Mouse (Mus musculus) urinary bladder, postnatal 10 days (tissue): ENCODE data around the gene Phpt1.
A peak's percentile ranks its signal among the peaks of the same experiment; 100 is the strongest.
"Not testable (repeated sequence)": the region's sequence is repeated elsewhere in the genome, so short reads cannot be mapped to it uniquely, and the experiment has no call there.

Experiments used
- DNase-seq: peaks from one replicate; pipeline ENCODE4 v3.0.0; 2022; ENCODE audit warnings: low spot score

Phpt1 gene

DNA sequence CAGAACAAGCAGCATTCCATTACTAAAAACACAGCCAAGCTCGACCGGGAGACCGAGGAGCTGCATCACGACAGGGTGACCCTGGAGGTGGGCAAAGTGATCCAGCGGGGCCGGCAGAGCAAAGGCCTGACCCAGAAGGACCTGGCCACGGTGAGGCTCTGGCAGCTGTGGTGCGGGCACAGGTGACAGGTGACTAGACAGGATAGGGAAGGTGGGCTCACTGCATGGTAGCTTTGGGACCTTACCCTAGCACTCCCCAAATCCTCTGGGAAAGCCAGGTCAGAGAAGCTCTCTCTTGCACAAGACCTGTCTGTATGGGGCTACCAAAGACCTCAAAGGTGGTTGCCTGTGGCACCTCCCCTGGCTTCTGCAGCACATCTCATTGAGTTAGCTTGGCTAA is 14.5 kb downstream of the Phpt1 start:
- DNase-seq = no peak

DNA sequence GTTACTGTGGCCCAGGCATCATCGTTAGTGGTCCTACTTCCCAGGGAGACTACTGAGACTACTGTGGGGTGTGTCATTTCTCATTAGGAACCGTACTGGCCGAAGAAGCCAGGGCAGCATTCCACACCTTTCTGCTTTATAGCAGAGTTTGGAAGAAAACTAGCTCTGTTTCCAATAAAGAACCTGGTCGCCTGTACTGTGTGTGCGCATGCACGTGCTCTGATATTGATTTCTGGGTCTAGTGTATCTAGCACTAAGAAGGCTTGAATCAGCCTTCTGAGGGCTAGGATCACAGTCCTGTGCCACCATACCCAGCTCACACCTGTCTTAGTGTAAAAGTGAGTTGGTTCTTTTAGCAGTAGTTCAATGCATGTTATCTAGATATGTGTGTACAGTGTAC is 16.2 kb downstream of the Phpt1 start:
- DNase-seq = no peak

DNA sequence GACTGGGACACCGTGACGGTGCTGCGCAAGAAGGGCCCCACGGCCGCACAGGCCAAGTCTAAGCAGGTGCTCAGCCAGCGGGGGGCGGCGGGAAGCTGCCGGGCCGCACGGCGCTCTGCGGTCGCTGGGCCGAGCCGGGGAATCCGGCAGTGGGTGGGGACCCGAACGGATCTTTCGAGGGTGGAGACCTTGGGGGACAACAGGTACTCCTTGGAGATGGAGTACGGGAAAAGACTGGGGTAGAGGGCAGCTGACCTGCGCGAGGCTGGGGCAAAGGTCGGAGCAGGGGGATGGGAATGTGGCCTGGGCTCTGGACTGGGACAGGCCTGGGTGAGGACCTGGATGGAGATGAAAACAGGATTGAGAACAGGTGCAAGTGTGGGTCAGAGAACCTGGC is 17.1 kb downstream of the Phpt1 start:
- DNase-seq = no peak

DNA sequence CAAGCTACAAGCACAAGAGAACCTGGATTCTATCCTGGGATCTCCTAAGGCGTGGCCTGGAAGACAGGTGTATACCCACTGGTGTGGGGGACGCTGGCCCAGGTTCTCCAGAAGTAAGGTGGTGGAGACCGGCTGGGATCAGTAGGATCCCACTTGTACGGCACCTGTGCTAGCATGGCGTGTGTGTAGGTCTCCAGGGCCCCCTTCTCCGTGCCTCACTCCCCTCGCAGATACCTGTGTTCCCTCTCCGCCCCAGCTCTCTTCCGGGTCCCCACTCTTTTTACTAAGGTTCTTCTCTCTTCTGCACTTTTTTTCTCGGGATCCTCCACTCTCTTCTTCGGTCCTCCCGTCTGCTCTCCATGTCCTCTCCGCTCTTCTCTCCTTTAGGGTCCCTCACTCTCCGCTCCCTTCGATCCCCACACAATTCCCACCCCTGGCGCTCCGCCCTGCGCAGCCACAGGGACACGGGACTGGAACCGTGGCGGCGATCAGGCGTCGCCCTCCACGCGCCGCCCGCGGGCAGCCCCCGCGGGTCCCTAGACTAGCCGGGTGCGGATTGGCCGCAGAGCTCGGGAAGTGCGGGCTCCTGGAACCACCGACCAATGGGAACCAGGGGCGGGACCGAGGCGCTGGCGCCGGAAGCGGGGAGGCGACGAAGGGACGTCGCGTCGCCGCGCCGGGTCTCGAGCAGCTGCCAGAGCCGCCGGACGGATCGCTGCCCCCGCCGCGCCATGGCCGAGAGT is 17.6 kb downstream of the Phpt1 start, which contains the start of gene Edf1:
Gene Edf1 (plus strand): TSS at position 627 of the 743 bp plus-strand sequence.
- peak; percentile 74 for DNase-seq

- no peak for DNase-seq
These were observed 18.7 kb downstream of the Phpt1 start for GRCm38 (mm10) chr2:25556296-25556695.

- DNase-seq = not testable (repeated sequence)
These were observed 19.5 kb downstream of the Phpt1 start for GRCm38 (mm10) chr2:25555479-25555878.

- not testable (repeated sequence) for DNase-seq
These were observed 21.7 kb downstream of the Phpt1 start for GRCm38 (mm10) chr2:25553171-25553786.

DNA sequence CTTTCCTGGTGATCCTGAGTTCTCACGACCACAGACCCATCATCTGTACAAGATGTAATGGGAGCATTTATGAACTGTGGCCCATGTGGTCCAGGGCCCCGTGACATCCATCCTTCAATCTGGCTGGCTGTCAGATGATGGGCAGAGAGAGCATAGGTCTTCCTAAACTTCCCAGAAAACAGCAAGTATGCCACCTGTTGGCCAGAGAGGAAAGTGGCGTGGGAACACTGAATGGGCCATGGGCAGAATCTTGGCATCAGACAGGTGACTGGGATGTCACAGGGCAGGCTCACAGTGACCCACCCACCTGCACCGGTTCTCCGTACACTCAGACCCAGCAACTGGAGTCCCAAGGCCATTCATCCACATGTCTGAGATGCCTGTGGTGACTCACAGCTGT is 23.8 kb downstream of the Phpt1 start:
- no peak for DNase-seq

DNA sequence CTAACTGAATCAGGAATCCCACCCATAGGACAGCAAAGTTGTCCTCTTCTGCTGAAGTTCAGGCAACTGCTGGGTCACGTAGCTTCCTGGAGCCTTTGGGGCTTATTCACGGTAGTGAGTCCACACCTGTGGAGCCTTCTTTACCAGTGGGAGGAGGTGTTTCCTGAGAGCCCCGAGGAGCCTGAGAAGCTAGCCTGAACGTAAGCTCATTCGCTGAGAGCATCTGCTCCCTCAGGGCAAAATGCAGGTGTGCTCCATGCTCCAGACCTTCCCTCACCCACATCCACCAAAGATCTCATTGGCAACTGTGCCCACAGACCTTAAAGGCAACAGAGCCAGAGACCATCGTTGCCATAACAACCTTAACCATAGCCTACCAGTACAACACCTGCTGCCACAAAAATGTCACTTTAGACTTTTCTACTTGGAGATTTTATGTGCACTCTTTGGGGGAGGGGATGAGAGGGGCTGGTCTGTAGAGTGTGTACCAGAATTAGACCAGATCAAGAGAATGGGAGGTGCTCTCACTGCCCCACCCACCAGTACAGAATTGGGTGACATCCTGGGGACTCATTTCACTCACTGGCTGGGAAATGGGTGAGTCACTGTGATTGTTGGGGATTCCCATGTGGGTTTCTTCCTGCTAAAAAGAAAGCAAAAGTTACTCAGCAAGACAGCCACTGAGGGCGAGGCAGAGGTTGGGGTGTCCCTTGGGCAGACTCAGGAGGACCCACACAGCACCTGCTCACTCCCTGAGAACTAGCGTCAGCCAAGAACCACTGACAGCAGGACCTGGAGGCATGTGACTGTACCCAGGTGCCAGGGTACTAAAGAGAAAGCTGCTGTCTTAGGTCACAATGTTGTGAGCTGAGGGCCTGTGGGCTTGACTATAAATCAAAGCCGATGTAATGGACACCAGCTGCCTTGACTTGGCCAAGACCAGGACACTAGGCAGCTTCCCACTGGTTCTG is 25.7 kb downstream of the Phpt1 start:
- no peak for DNase-seq

- peak; percentile 97 for DNase-seq
These were observed 28.1 kb downstream of the Phpt1 start, which contains the start of gene Traf2 for GRCm38 (mm10) chr2:25546811-25547491. Traf2 (minus strand) TSS chr2:25546940.

- peak; percentile 28 for DNase-seq
These were observed 28.8 kb downstream of the Phpt1 start for GRCm38 (mm10) chr2:25545996-25546810.

GRCm38 (mm10) chr2:25541644-25542367 is 33.2 kb downstream of the Phpt1 start:
- DNase-seq = no peak

DNA sequence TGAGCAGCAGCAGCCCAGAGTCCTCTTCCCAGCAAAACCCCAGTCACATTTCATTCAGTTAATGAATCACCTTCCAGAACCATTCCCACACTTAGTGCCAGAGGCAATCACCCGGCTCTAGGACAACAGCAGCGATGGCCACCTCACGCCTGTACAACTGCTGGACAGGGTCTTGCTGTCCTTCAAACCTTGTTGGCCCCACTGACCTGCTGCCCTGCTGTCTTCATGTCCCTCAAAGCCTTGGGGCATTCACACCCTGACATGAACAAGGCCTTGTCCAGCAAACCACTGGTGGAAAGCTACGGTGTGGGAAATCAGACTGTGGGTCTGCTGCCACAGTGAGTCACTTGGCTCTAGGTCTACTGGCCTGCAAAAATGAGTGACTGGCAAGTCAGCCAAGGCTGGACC is 34.5 kb downstream of the Phpt1 start:
- no peak for DNase-seq

DNA sequence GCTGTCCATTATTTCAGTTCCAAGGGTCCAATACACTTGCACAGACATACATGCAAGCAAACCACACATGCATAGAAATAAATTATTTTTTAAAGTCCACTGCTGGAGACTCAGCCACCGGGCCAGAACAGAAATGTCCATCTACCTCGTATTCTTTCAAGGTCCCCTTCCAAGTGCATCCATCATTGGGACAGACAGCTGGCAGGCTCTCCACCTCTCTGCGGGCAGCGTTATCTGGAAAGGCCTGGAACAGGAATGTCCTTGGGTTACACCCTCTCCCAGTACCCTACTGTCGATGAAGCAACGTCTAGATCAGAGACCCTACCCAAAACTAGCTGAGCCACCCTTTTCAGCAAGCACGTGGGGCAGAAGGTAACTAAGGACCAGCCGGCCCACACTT is 38.5 kb downstream of the Phpt1 start:
- no peak for DNase-seq

GRCm38 (mm10) chr2:25534866-25535182 is 40.2 kb downstream of the Phpt1 start:
- no peak for DNase-seq

DNA sequence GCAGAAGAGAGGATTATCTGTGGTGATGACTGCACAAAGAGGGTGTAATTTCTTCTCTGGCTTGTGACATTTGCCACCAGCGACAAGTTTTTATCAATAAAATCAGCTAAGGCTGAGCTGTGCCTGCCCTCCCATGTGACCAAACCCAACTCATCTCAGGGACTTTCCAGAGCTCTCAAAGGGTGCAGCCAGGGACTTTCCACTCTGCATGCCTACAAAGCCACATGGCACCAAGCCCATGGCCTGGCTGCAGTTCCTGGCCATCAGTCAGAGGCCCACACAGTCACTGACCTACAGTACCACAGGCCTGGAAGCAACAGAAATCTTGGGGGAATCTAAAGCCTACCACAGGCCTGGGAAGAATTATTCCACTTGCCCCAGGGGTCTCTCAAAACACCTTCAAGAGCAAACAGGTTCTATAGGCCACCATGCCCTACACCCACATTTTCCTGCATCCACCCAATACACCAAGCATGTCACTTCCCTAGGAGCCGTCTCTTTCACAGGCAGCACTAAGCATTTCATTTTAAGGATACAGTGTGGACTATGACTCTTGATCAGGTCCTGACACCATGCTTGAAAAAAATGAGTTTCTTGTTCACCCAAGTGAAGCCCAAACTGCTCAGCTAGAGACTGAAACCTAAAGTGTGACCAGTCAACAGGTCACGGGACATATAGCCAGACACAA is 40.7 kb downstream of the Phpt1 start:
- DNase-seq = no peak

DNA sequence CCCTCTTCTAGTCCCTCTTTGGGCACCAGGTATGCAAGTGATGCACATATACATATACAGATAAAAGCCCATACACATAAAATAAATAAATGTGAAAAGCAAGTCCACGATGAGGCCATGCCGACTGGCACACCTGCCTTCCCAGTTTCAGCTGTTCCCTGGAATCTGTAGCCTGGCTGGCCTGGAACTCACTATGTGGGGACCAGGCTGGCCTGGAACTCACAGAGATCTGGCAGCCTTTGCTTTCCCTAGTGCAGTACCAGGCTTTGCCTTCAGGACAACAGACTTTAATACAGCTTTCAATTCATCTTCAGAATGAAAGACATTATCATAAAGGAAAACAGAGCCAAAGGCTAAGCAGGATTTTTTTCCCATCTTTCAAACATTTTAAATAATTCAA is 41.3 kb downstream of the Phpt1 start:
- DNase-seq = no peak

DNA sequence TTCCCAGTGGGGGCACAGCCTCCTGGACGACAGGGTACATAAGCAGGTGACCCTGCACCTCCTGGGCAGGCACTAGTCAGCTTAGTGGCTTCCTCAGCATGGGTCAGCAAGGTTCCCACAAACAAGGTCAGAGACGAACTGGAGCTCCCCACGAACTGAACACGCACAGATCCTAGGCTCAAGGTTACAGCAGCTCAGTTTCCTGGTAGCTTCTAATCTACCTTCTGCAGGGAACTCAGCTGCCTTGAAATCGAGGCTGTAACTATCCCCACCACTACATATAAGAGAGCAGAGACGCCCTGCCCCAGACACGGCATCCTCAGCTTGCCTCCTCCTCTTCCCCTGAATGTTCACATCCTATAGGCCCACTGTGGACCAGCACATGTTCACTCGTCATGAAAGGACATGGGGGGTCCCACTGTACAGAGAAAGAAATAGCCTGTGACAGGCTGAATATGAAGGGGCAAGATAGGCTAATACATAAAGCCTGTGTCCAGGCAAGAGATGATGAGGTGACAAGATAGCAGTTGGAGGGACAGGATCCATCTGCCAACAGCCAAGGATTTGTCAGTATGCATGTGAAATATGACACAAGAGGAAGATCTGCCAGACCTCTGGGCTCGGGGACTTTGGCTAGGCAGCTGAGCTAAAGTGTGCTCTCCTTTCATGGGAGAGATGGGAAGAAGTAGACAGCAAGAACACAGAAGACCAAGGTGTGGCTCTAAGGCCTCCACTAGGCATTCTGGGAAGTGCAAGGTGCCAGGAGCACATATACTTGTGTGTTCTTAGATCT is 48.3 kb downstream of the Phpt1 start:
- DNase-seq = no peak
